Mouse (Mus musculus): Measurements from ENCODE around the gene Apol9b.

DNA sequence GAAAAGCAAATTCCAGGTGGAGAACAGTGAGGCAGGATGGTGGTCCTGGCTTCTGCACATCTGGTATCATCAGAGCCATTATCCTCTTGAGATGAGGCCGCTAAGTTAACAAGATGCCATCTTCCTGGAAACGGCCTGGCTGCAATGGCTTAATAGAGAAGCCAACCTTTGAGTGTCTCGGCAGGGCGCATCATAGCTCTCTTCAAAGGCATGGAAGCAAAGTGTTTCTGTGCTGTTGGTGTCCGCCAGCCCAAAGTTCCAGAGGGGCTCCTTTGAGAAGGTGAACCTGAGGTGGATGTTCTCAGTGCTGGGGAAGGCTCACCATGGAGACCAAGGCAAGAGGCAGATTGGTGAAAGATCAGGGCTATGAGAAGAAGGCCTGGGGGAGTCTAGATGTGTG is 2.8 kb downstream of the Apol9b start:
- TF ChIP-seq CTCF (IDR thresholded peaks at IDR 0.05; ENCODE audit: borderline replicate concordance, insufficient read depth, low read depth, low read length) (no peak), POLR2A (IDR thresholded peaks at IDR 0.05; ENCODE audit: borderline replicate concordance, insufficient read depth, low read length) (no peak)
